Mouse (Mus musculus): ENCODE data around the gene Lekr1.
"Not testable (repeated sequence)": the region's sequence is repeated elsewhere in the genome, so short reads cannot be mapped to it uniquely, and the experiment has no call there.

Gene Lekr1

DNA sequence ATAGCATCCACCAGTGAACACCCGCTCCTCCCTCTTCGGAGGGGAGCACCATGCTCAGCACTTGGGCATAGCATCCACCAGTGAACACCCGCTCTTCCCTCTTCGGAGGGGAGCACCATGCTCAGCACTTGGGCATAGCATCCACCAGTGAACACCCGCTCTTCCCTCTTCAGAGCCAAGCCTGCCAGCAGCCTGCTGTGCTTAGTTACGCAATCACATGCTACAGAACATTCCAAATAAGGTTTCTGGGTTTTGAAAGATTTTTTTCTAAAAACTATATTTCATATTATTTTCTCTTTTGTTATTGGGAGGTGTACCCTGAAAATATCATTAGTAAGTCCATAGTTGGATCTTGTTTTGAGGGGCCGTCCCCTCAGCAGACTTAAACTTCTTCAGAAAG is 103.6 kb downstream of the Lekr1 start:
- DNase-seq, result not testable (repeated sequence)

DNA sequence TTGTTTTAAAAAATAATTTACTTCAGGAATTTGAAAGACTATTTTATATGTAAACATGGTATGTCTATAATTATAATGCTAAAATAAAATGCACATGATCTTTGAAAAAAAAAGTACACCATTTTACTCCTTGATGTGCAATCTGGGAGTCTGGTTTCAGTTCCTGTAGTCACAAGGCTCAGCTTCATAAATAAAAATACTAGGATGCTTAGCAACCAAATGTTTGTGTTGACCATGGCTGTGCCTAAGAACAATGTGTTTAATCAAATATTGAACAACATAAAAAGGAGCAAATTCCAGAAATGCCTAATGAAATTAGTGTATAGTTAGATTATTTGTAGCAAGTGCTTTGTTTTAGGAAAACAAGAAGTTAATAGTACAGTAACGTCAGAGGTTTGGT is 107.9 kb downstream of the Lekr1 start:
- no peak for DNase-seq

DNA sequence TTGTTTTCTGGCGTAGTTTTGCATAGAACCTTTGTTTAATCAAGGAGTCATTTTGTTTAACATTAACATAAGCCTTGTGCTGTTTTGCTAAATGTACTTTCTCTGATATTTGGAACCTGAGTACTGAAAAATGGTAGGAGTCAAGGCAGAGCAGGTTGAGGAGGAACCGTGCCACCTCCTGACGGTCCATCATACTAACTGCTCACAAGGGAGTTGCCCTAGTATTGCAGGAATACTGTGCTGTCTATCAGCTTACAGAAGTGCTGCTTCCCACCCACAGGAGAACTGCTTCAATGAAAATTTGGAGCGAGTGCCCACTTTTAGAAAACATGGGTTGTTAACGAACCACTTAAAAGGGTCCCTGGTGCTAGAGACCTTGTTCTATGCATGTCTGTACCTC is 109.1 kb downstream of the Lekr1 start:
- no peak for DNase-seq

DNA sequence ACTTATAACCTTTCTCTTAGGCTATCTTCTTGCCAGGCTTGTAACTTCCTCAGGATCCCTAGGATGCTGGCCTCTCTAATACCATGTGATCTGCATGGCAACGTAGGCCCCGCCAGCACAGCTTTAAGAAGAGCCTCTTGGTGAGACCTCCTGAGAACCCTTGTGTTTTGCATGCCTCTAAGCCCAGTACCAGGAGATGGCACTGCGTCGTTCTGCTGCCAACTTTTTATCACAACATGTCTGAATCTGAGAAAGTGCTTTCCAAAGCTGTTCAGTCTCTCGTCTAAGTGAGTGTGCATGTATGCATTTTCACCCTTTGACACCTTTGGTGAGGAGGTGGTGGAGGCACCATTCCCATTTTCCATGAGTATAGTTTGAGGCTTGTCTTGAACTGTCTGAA is 116.2 kb downstream of the Lekr1 start:
- DNase-seq, result no peak

DNA sequence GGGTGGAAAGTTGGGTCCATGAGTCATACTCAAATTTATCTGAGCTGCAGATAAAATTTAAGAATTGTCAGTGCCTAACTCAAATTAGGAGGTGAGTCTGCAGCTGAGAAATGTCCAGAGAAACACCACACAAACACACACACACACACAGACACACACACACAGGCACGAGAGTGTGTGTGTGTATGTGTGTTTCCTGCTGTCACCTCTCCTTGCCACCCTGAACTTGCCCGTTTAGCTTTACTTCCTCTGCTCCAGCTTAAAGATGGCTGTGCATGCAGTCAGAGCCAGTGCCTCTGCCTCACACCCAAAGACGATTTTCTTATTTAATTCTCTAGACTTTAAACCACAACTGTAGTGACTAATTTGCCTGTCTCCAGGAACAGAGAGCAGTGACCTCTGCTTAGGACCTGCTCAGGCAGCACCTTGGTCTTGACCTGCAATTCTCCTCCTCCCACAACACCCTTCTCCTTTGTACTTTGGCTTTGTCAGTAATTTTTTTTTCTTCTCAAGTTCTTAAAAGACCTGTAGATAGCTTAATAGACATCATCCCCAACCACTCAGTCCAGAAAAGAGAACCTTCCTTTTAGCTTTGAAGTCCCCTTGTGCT is 124.2 kb downstream of the Lekr1 start:
- DNase-seq, result no peak

DNA sequence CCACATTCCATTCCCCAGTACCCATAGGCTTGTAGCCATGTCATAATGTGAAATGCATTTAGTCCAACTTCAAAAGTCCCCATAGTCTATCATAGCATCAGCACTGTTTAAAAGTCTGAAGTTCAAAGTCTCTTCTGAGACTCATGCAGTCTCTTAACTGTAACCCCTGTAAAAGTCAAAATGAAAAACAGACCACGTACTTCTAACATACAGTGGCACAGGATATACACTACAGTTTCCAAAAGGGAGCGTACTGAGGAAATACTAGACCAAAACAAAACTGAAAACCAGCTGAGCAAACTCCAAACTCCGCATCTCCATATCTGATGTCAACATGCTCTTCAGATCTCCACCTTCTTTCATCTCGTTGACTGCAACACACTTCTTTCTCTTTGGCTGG is 127.5 kb downstream of the Lekr1 start:
- DNase-seq, result no peak

DNA sequence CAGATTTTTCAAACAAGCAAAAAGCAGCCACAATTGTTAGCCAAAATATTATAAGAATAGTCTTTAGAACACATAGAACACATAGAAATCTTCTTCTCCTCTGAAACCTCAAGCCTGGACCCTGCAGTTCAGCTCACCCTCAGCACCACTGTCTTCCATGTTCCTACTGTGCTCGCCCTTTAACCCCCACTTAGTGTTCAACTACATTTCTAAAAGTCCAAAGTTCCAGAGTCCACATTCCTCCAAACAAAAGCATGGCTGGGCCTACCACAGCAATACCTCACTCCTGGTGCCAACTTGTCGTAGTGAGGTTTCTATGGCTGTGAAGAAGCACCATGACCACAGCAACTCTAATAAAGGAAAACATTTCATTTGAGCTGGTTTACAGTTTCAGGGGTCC is 128.7 kb downstream of the Lekr1 start:
- no peak for DNase-seq

DNA sequence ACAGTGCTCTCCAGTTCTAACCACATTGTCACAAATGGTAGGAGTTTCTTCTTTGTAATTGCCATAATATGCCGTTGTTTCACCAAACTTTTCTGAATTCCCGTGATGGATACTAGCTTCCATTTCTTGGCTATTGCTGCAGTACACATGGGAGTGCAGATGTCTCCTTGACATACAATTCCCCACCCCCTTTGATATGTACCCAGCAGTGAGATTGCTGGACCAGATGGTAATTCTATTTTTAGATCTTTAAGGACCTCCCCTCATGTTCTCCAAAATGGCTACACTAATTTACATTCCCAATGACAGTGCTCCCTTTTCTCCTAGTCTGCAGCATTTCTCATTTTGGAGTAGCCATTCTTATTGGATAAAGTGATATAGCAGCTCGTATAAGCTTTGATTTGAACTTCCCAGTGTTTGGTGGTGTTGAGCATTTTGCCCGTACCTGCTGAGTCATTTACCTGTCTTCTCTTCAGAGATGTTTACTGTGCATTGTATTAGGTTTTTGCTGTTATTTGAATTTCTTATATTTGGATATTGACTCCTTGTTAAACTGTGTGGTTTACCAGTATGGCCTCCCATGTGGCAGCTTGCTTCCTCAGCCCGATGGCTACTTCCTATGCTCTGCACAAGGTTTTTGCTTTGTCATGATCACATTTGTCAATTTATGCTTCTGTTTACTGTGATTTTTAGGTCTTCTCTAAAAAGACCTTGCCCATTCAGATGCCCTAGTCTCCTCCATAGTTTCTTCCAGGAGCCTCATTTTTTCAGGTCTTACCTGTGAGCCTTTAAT is 131.5 kb downstream of the Lekr1 start:
- no peak for DNase-seq

DNA sequence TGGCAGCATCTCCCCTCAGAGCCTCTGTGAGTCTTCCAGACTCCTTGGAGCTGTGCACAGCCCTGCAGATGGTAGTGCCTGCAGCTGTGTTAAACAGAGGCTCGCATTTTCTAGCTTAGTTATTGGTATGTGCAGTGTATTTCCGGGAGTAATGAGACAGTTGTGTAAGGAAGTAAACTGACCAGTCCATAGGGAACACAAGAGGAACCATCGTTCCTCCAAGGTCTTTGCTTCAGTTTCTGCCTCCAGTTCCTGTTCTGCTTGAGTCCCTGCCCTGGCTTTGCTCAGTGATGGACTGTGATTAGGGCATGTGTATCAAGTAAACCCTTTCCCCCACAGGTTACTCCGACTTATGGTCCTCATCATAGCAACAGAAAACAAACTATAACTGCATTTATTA is 134.9 kb downstream of the Lekr1 start:
- no peak for DNase-seq

DNA sequence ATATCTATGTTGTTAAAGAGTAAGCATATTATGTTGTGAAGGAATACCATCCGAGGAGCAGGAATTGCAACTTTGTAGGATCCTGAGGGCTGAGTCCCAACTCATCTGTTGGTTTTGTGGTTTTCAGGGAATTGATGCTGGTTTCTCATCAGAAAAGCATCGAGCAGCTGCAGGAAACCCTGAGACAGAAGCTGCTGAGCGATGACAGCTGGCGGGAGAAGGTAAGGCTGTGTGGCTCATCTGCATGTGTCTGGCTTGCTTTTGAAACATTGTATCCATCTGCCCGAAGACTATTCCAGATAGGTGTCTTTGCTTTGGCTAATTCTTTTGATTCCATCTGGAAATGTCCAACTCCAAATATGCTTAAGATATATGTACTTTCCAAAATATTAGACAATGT is 136.2 kb downstream of the Lekr1 start:
- DNase-seq, result no peak

DNA sequence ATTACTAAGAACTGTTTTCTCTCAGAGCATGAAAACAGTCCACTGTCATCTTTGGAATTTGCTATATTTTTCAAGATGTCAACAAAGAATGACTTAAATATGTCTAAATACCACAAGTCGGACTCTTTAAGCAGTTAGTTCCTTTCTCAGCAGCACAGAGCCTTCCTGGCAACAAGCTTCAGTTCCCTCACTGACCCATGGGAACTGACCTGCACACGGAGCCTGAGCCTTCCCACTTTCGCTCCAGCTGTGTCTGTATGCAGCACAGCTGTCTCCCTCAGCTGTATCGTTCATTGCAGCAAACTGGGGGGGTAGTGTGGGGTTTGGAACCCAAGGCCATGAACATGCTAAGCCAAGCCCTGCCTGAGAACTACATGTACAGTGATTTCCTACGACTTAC is 136.8 kb downstream of the Lekr1 start:
- no peak for DNase-seq

DNA sequence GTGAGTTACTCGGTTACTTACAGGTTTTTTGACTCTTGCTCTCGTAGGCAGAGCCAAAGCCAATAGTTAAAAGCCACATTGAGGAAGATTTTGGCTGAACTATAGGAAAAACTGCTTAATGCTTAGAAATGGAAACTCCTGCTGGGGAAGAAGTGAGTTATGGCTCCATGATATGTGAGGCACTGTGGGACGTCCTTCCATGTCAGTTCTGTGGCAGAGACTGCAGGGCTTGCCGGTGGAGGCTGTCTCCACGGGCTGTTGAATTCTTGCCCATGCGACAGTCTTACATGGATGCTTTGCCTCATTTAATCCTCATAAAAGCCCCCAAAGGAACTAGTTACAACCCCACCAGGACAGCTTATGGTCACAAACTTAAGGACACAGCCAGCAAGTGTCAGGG is 148.9 kb downstream of the Lekr1 start:
- DNase-seq, result no peak

DNA sequence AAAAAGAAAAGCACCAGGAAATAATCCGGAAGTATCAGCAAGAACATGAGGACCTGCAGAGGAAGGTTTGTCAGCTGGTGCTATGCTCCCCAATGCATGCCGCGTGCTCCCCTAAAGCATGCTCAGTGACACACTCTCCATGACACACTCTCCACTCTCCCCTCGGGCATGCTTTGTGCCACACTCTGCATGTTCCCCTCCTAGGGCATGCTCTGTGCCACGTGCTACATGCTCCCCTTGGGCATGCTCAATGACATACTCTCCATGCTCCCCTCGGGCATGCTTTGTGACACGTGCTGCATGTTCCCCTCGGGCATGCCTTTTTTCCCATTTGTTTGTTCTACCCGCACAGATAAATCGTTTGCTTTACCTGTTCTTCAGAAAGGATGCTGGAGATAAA is 150.0 kb downstream of the Lekr1 start:
- DNase-seq, result no peak

DNA sequence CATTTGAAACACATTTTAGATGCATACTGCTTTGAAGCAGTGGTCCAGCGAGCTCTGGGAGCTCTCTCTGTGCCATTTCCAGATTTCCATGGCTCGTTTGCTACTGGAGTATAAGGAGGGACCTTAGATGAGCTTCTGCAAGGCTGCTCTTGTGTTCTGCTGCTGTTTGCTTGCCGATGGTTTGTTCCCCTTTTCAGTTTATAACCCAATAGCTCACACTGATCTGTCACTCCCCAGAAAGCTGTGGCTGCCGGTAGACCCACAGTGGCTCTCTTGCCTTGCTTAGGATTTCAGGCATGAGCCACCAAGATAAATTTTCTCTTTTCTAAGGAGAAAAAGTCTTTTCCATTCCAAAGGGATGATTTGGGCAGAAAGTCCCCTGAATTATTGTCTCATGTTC is 152.6 kb downstream of the Lekr1 start:
- DNase-seq, result no peak

DNA sequence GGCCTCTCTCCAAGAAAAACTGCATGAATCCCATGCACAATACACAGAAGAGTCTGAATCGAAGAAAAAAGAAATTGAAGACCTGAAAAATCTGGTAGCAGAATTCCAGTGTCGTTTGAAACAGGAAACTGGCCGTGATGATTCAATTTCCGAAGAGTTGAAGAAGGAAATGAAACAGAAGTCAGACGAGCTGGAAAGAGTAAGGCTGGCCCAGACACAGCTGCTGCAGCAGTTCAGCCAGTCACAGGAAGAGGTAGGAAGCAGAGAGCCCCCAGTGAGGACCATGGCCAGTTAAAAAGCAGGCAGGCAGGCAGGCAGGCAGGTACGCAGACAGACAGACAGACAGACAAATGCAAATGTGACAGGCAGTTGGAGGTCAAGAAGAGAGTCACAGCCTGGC is 153.8 kb downstream of the Lekr1 start:
- DNase-seq, result no peak

DNA sequence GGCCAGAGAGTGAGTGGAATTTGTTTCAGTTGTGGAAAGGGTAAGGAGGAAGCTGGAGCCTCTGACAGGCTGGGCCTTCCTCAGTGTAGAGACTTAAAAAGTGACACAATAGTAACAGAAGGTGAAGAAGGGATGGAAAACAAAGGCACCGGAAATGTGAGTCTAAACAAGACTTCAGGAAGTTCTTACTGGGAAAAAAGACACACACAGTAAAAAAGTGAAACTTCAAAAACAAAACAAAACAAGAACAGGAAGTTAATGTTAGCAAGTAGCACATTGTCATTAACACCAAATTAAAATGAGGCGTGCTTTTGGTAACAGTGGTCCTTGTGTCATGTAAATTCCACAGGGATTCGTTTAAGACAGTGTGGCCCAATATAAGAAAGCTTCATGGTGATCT is 158.9 kb downstream of the Lekr1 start:
- no peak for DNase-seq

DNA sequence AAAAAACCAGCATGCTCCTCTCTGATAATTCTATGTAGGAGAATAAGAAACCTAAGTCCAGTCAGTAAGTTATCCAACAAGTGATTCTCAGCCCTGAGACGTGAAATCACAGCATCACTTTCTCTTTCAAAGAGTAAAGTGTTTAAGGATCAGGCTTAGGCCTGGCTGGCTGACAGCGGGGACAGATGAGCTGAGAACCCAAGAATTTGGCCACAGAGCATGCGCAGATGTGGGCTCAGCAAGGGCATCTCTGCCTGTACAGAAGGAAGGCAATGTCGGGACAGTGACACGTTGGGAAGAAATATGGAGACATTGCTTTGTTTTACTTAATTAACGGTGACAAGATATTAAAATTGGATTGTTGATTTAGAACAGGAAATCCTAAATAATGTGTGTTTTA is 160.7 kb downstream of the Lekr1 start:
- no peak for DNase-seq

DNA sequence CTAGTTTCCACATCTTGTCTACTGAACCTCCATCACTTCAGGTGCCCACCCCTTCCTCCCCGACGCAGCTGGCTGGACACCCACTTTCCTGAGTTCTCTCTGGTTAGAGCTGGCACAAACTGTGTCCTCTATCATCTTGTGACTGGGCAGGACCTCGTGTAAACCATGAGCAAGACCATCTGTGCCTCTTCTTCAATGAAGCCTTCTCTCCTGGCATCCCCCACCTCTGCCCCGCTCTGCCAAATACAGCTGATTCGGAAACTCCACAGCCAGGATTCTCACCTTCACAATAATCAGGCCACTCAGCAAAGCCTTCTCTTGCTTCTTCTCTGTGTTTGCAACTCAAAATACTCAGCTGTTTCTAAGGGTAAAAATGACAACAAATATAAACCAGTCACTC is 161.4 kb downstream of the Lekr1 start:
- no peak for DNase-seq

DNA sequence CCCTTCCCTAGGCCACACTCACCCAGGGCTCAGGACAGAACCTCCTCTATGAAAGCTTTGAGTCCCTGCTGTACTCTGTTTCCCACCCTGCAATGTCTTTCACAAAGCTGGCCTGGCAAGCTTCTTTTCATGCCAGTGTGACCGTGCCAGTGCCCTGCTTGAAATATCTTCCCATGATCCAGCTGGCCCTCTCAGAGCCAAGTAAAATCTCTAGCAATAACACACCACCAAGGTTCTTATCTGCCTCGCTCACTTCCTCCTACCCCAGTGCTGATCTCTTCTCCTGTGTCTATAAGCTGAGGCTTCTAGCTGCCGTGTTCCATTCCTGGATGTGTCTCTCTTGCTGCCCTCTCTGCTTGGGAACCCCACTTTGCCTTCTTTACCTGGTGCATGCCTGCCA is 162.0 kb downstream of the Lekr1 start:
- no peak for DNase-seq

DNA sequence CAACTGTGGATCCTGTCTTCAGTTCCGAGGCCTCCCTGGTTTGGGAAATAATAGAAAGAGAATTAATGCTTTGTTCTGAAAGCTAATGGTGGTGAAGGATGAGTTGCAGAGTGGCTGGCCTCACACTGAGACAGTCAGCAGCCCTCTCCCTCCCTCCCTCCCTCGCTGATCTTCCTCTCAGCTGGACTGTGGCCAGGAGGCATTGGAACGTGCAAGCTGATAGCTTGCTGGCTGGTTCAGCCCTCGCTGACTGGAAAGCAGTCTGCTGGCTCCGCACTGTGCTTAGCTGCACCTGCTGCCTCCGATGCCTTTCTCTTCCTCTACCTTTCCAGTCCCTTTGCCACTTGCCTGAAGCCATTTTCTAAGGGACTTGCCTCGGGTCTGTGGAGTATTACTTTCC is 163.2 kb downstream of the Lekr1 start:
- no peak for DNase-seq

DNA sequence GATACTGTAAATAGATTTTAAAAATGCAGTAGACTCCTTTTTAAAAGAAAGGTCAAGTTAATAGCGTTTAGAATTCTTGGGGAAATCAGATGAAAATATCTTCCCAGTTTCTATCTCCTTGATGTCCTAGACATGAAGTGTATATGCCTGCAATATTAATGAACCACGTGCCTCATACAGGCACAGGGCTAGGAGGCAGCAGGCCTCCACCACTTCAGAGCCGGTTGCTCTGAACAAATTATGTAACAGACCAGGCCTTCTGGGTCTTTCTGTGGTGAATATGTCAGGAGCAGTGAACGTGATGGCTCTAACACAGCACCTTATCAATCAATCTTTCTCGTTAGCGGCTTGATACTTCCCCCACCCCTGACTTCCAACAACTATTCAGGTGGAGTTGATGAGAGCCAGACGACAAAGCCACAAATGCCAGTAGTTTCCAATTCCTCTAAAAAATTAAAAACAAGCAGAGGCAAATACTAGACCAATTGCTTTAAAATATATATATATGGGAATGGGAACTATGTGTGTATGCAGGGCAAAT is 164.0 kb downstream of the Lekr1 start:
- DNase-seq, result no peak

DNA sequence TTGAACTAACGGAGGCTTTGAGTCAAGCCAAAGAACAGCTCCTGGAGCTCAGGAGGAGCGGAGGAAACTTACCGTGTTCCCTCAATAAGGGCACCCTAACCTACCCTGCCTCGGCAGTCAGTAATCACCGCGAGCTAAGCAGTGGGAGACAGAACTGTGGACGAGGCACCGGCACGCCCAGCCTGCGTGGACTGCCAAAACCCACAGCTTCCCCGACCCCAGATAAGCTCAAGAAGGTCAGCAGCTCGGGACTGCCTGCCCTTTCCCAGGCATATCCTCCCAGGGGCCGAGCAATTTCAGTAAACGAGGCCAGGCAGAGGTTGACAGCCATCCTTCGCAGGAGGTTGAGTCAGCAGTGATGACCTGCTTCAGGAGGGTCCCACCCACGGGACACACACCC is 164.8 kb downstream of the Lekr1 start:
- DNase-seq, result no peak

DNA sequence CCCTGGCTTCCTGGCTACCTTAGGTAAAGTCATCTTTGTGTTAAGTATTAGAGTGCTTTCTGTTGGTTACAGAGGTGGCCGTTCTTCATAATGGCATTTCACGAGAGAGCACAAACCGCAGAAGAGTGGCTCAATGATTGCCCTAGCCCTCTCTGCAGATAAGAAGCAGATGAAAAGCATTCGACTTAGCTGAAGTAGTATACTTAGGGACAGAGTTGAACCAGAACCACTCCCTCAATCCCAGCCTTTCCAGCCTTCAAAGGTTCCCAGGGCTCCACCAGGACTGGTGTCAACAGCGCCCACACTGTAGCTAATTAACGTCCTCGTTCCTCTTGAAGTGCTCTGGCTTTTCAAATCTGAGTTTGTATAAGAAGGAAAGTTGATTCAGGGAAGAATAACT is 166.4 kb downstream of the Lekr1 start:
- DNase-seq, result no peak

DNA sequence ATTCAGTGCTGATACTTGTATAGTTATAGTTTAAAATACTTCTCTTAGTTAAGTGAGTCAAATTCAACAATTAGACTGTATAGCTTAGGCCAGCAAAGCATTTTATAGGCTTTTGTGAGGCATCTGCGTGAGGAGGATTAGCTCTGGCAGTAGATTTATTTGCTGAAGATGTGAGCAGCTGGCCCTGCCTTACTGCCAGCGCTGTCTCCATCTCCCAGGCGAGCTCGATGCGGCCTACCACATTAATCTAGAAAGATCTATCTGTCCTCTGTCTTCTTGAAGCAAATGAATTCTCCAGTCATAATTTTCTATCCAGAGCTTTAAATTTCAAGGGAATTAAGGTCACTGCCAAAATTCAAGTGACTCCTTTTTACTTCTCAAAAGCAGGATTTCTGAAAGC is 170.4 kb downstream of the Lekr1 start:
- no peak for DNase-seq

DNA sequence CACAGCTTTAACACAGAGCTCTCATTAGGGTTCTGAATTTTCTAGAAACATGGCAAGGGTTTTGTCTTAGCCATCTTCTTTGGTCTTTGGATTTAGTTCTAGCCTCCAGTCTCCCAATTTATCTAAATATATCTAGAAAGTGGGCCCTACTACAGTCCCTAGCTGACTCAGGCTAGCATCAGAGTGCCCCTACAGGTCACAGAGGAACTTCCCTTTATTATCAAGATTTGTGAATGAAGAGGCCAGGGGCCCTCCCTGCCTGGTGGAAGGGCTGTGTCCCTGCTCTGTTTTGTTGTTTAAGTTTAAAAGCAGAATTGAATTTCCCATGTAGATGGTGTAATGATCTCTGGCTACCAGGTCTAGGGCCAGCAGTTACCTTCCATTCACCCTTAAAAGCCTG is 173.6 kb downstream of the Lekr1 start:
- DNase-seq, result no peak
